Mouse (Mus musculus): ENCODE measurements around the gene Med12l. TPM values are rescaled to one million over a fixed set of nuclear protein-coding genes. Genes with fewer than 3 reads are reported as not detected.

Med12l gene
- total and polyA plus RNA-seq, 3 experiments: 0.93 to 2.0 (median 1.5) TPM

DNA sequence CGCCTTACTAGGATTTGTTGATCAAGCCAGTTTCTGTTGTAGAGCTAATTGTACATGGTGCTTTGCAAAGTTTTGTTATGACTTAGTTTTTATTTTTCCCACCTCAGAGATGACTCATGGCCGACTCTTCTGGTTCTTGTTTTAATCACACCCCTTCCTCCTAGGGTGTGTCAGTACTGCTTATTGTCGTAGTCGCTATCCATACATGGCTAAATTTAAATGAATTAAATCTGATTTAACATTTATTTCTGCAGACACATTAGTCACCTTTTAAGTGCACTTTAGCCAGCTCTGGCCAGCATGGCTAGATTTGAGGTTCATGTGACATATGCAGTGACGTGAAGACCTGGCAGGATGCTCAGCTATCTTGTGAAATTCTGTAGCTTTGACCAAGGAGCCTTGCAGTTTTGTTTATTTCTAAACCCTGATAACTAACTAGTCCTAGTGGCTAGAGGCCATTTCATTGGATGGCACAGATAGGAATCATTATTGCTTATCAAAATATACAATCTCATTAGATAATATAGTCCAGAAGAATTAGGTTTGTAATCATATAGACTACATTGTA lies 291.0 kb downstream of the Med12l start (continued):
- TF ChIP-seq CHD1 (IDR thresholded peaks at IDR 0.05; ENCODE audit: low read depth, low read length) (no peak), UBTF (IDR thresholded peaks at IDR 0.05; ENCODE audit: low read depth, low read length) (no peak), RAD21 (IDR thresholded peaks at IDR 0.05; ENCODE audit: low read depth, low read length) (no peak), MAFK (IDR thresholded peaks at IDR 0.05; ENCODE audit: insufficient replicate concordance, low read length) (no peak; the same call in 1 of the 2 replicates), MYC (IDR thresholded peaks at IDR 0.05; ENCODE audit: low read depth, low read length) (peak; percentile 13; the same call in 1 of the 2 replicates), MXI1 (IDR thresholded peaks at IDR 0.05; ENCODE audit: low read depth, low read length) (no peak), HCFC1 (IDR thresholded peaks at IDR 0.05; ENCODE audit: low read depth, low read length) (no peak), ZMIZ1 (IDR thresholded peaks at IDR 0.05; ENCODE audit: low read depth, low read length) (no peak), ZKSCAN1 (IDR thresholded peaks at IDR 0.05; ENCODE audit: borderline replicate concordance, low read depth, low read length) (no peak)

DNA sequence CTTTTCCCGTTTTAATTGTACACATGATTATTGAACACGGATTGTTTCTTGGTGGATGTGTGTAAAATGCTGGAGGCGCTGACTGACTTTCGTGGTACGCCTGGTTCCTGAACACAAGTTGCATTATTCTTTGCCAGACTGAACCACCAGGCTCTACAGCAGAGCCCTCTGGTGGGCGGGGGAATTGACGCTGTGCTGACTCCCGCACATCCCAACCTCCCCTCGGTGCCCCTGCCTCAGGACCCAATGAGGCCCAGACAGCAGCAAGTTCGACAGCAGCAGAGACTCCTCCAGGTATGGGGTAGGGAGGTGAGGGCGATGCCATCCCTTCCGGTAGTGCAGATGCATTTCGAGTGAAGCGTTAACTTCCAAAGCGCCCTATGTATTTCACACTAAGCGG lies 292.0 kb downstream of the Med12l start:
- H3K36me3 ChIP-seq (replicated peaks in 1 of 2; ENCODE audit: control insufficient read depth in 1 of 2, insufficient read depth in 1 of 2, low read length in 1 of 2): peaks cover 0 to 1% of the 10 kb centered on the region in 2 experiments
- no peaks in the 10 kb centered on the region for H3K79me2 ChIP-seq (replicated peaks; ENCODE audit: control insufficient read depth, extremely low read depth, insufficient read depth, poor library complexity, severe bottlenecking)
- TF ChIP-seq CTCF (conservative IDR thresholded peaks at IDR 0.05 in 1 of 2, IDR thresholded peaks at IDR 0.05 in 1 of 2; ENCODE audit: low read depth in 2 of 2, low read length in 2 of 2) (peak in 1 of 2 experiments; percentile 23; a peak in 1 of 4 replicates), KAT2A (IDR thresholded peaks at IDR 0.05; ENCODE audit: insufficient replicate concordance, low read length) (no peak), SMC3 (IDR thresholded peaks at IDR 0.05; ENCODE audit: low read depth, low read length) (peak; percentile 24; the same call in 1 of the 2 replicates), IRF4 (IDR thresholded peaks at IDR 0.05; ENCODE audit: low read depth, low read length) (no peak), ZKSCAN1 (IDR thresholded peaks at IDR 0.05; ENCODE audit: borderline replicate concordance, low read depth, low read length) (no peak), MAFK (IDR thresholded peaks at IDR 0.05; ENCODE audit: insufficient replicate concordance, low read length) (no peak)
- no peak overlapping the region for H3K9ac ChIP-seq (ENCODE audit: insufficient read depth, low read depth)
- no peaks in the 10 kb centered on the region for H3K27me3 ChIP-seq (replicated peaks)
- no peak overlapping the region for H3K4me2 ChIP-seq (ENCODE audit: insufficient read depth, low read depth, poor library complexity, severe bottlenecking)
- dilution Hi-C loops (cut with MboI; ENCODE audit: extremely low pct_ligation_motif_present, extremely low pct_unique_long_range_greater_than_20kb, low sequenced_read_pairs): no loop called here
- in situ Hi-C loops (cut with MboI; ENCODE audit: low pct_ligation_motif_present, low pct_unique_long_range_greater_than_20kb, low sequenced_read_pairs): no loop called here
- DNase-seq (ENCODE audit: extremely low read depth): no peak
- no peak overlapping the region for H3K27ac ChIP-seq (ENCODE audit: insufficient read depth, low read depth)
- H3K4me3 ChIP-seq (replicated peaks in 1 of 3; ENCODE audit: low read depth in 2 of 3, low read length in 2 of 3, poor library complexity in 1 of 3): no peak overlapping the region
- H3K9me3 ChIP-seq (replicated peaks; ENCODE audit: low read length): no peaks in the 10 kb centered on the region
- H3K4me1 ChIP-seq (ENCODE audit: control insufficient read depth in 1 of 2, insufficient read depth in 2 of 2): peaks cover 4 to 15% of the 10 kb centered on the region in 2 experiments

DNA sequence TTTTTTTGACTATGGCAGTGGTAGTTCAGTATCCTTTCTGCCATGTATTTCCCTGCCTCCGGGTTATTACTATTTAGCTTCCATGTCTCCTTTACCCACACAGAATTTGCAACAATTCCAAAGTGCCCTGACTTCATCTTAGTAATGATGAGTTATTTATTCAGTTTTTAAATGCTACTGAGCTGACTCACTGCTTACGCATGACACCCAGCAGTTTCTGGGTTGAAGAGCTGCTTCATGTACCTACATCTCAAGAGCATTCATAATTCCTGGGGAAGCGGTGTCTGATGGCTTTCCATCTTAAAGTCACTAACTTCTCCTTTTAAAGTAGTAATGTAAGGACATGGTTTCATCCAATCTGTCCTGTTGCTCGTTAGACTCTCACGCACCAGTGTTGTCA lies 299.3 kb downstream of the Med12l start:
- Histone ChIP-seq H3K9ac (ENCODE audit: insufficient read depth, low read depth) (no peak overlapping the region), H3K27me3 (replicated peaks) (no peaks in the 10 kb centered on the region), H3K36me3 (replicated peaks in 1 of 2; ENCODE audit: control insufficient read depth in 1 of 2, insufficient read depth in 1 of 2, low read length in 1 of 2) (peaks cover 0 to 2% of the 10 kb centered on the region in 2 experiments), H3K79me2 (replicated peaks; ENCODE audit: control insufficient read depth, extremely low read depth, insufficient read depth, poor library complexity, severe bottlenecking) (no peaks in the 10 kb centered on the region), H3K4me1 (ENCODE audit: control insufficient read depth in 1 of 2, insufficient read depth in 2 of 2) (no peaks in the 10 kb centered on the region), H3K27ac (ENCODE audit: insufficient read depth, low read depth) (no peak overlapping the region), H3K4me2 (ENCODE audit: insufficient read depth, low read depth, poor library complexity, severe bottlenecking) (no peak overlapping the region), H3K9me3 (replicated peaks; ENCODE audit: low read length) (no peaks in the 10 kb centered on the region), H3K4me3 (replicated peaks in 1 of 3; ENCODE audit: low read depth in 2 of 3, low read length in 2 of 3, poor library complexity in 1 of 3) (no peak overlapping the region)
- TF ChIP-seq POLR2A (IDR thresholded peaks at IDR 0.05; ENCODE audit: low read depth, low read length): no peak
- no peak for TF ChIP-seq TBP (conservative IDR thresholded peaks at IDR 0.05; ENCODE audit: low read depth, low read length)
- TF ChIP-seq RCOR1 (conservative IDR thresholded peaks at IDR 0.05; ENCODE audit: low read depth, low read length): no peak
- TF ChIP-seq KAT2A (IDR thresholded peaks at IDR 0.05; ENCODE audit: insufficient replicate concordance, low read length): no peak
- no peak for TF ChIP-seq CTCF (conservative IDR thresholded peaks at IDR 0.05 in 1 of 2, IDR thresholded peaks at IDR 0.05 in 1 of 2; ENCODE audit: low read depth in 2 of 2, low read length in 2 of 2)
- no peak for TF ChIP-seq IRF4 (IDR thresholded peaks at IDR 0.05; ENCODE audit: low read depth, low read length)
- no peak for TF ChIP-seq GABPA (IDR thresholded peaks at IDR 0.05; ENCODE audit: insufficient replicate concordance, low read depth, low read length)
- DNase-seq (ENCODE audit: extremely low read depth): no peak
- dilution Hi-C loops (cut with MboI; ENCODE audit: extremely low pct_ligation_motif_present, extremely low pct_unique_long_range_greater_than_20kb, low sequenced_read_pairs): no loop called here
- in situ Hi-C loops (cut with MboI; ENCODE audit: low pct_ligation_motif_present, low pct_unique_long_range_greater_than_20kb, low sequenced_read_pairs): no loop called here
